Mouse (Mus musculus) heart, embryonic 12.5 days (tissue): ENCODE measurements at regions not wholly inside any gene's neighbourhood (a gene's known extent, or its start where the extent isn't known, plus 50 kb on each side); places are given as distances from the start of the nearest gene placed in this dataset.

ENCODE experiments used
- ATAC-seq: fragments of 200-750 bp; cut with Nextera tagmentation; 2 replicates; pipeline ENCODE4 v1.8.0; 2017; ENCODE audit warnings: moderate TSS enrichment, moderate library complexity; ENCODE audit not compliant: insufficient number of reproducible peaks, low FRiP score
- H3K27ac ChIP-seq: fragments of 300-500 bp; sonication (generic); 2 replicates; pipeline ENCODE4 v1.5.1; 2016; ENCODE audit warnings: mild to moderate bottlenecking, moderate library complexity; ENCODE audit not compliant: poor library complexity, severe bottlenecking
- H3K27me3 ChIP-seq: fragments of 300-500 bp; sonication (generic); replicated peaks from 2 replicates; pipeline ENCODE4 v1.6.1; 2016; ENCODE audit warnings: mild to moderate bottlenecking, moderate library complexity
- H3K36me3 ChIP-seq: fragments of 300-500 bp; sonication (generic); 2 replicates; pipeline ENCODE4 v1.6.1; 2016; ENCODE audit warnings: mild to moderate bottlenecking, moderate library complexity
- H3K4me1 ChIP-seq: fragments of 300-500 bp; sonication (generic); replicated peaks from 2 replicates; pipeline ENCODE4 v1.6.1; 2016; ENCODE audit warnings: mild to moderate bottlenecking
- H3K4me2 ChIP-seq: fragments of 300-500 bp; sonication (generic); 2 replicates; pipeline ENCODE4 v1.6.1; 2016; ENCODE audit warnings: mild to moderate bottlenecking, moderate library complexity
- H3K4me3 ChIP-seq: fragments of 300-500 bp; sonication (generic); 2 replicates; pipeline ENCODE4 v1.5.1; 2016; ENCODE audit warnings: mild to moderate bottlenecking
- H3K9ac ChIP-seq: fragments of 300-500 bp; sonication (generic); 2 replicates; pipeline ENCODE4 v1.6.1; 2016; ENCODE audit warnings: mild to moderate bottlenecking, moderate library complexity
- H3K9me3 ChIP-seq: fragments of 300-500 bp; sonication (generic); replicated peaks from 2 replicates; pipeline ENCODE4 v1.6.1; 2016; ENCODE audit warnings: mild to moderate bottlenecking, moderate library complexity
- WGBS: fragments of 180-500 bp; shearing (Covaris S2); methylation state at CpG from one replicate; pipeline ENCODE4 v1.1.7; 2016; 5-methylcytosine and 5-hydroxymethylcytosine counted together

GRCm38 (mm10) chr12:27085890-27086289, 256.5 kb downstream of the Sox11 start:
- H3K4me1 ChIP-seq, result peaks cover 14% of the 10 kb centered on the region

GRCm38 (mm10) chr12:27083645-27084550, 258.5 kb downstream of the Sox11 start:
- no peaks in the 10 kb centered on the region for H3K27me3 ChIP-seq
- H3K4me3 ChIP-seq, result no peak overlapping the region
- ATAC-seq, result no peak
- peaks cover 14% of the 10 kb centered on the region for H3K4me1 ChIP-seq
- WGBS, result 21% methylated on average over 4 of the region's 4 CpGs
- H3K9ac ChIP-seq, result no peak overlapping the region
- no peak overlapping the region for H3K27ac ChIP-seq
- H3K4me2 ChIP-seq, result no peak overlapping the region
- no peaks in the 10 kb centered on the region for H3K9me3 ChIP-seq
- no peaks in the 10 kb centered on the region for H3K36me3 ChIP-seq

More at GRCm38 (mm10) chr12:27085890-27086289, 256.5 kb downstream of the Sox11 start:
- H3K27ac ChIP-seq, result no peak overlapping the region
- no peak for ATAC-seq
- no peaks in the 10 kb centered on the region for H3K9me3 ChIP-seq
- H3K4me3 ChIP-seq, result no peak overlapping the region
- no peaks in the 10 kb centered on the region for H3K27me3 ChIP-seq
- H3K4me2 ChIP-seq, result no peak overlapping the region
- no peak overlapping the region for H3K9ac ChIP-seq
- 80% methylated on average over 2 of the region's 2 CpGs for WGBS
- no peaks in the 10 kb centered on the region for H3K36me3 ChIP-seq

- no peak; the same call in 1 of the 2 replicates for ATAC-seq
- Histone ChIP-seq H3K4me2 (peak overlapping the region; percentile 82), H3K9ac (peak overlapping the region; percentile 59), H3K4me3 (peak overlapping the region; percentile 47), H3K27ac (no peak overlapping the region), H3K36me3 (no peaks in the 10 kb centered on the region), H3K27me3 (no peaks in the 10 kb centered on the region), H3K9me3 (no peaks in the 10 kb centered on the region), H3K4me1 (peaks cover 14% of the 10 kb centered on the region)
- 2% methylated on average over 8 of the region's 8 CpGs for WGBS
Measured at GRCm38 (mm10) chr12:27083089-27083488, 259.3 kb downstream of the Sox11 start.

- Histone ChIP-seq H3K4me3 (peak overlapping the region; percentile 47), H3K9ac (peak overlapping the region; percentile 59), H3K27ac (no peak overlapping the region), H3K4me2 (peak overlapping the region; percentile 82), H3K9me3 (no peaks in the 10 kb centered on the region), H3K4me1 (peaks cover 14% of the 10 kb centered on the region), H3K27me3 (no peaks in the 10 kb centered on the region), H3K36me3 (no peaks in the 10 kb centered on the region)
- 4% methylated on average over 8 of the region's 8 CpGs for whole genome bisulfite sequencing
- peak; percentile 36; the same call in 1 of the 2 replicates for ATAC-seq
Measured at GRCm38 (mm10) chr12:27082624-27083023, 259.8 kb downstream of the Sox11 start.

GRCm38 (mm10) chr12:27076107-27076738, 266.2 kb downstream of the Sox11 start:
- H3K27ac ChIP-seq, result no peak overlapping the region
- WGBS, result 73% methylated on average over 6 of the region's 6 CpGs
- no peaks in the 10 kb centered on the region for H3K36me3 ChIP-seq
- H3K27me3 ChIP-seq, result no peaks in the 10 kb centered on the region
- no peak for ATAC-seq
- no peak overlapping the region for H3K9ac ChIP-seq
- H3K9me3 ChIP-seq, result no peaks in the 10 kb centered on the region
- no peak overlapping the region for H3K4me3 ChIP-seq
- H3K4me1 ChIP-seq, result no peaks in the 10 kb centered on the region
- H3K4me2 ChIP-seq, result no peak overlapping the region

- no peak overlapping the region for H3K27ac ChIP-seq
- H3K36me3 ChIP-seq, result no peaks in the 10 kb centered on the region
- H3K4me1 ChIP-seq, result peaks cover 24% of the 10 kb centered on the region
- H3K4me2 ChIP-seq, result no peak overlapping the region
- no peak for ATAC-seq
- no peak overlapping the region for H3K9ac ChIP-seq
- H3K4me3 ChIP-seq, result no peak overlapping the region
- WGBS, result 52% methylated on average over 9 of the region's 9 CpGs
- no peaks in the 10 kb centered on the region for H3K9me3 ChIP-seq
- H3K27me3 ChIP-seq, result no peaks in the 10 kb centered on the region; the same call in none of the 2 replicates
Measured at GRCm38 (mm10) chr12:27065011-27065517, 277.3 kb downstream of the Sox11 start.

- Histone ChIP-seq H3K4me3 (no peak overlapping the region), H3K9ac (no peak overlapping the region), H3K27ac (no peak overlapping the region), H3K9me3 (no peaks in the 10 kb centered on the region), H3K4me2 (no peak overlapping the region), H3K27me3 (no peaks in the 10 kb centered on the region; the same call in none of the 2 replicates), H3K36me3 (no peaks in the 10 kb centered on the region), H3K4me1 (peaks cover 24% of the 10 kb centered on the region)
- 92% methylated on average over 4 of the region's 4 CpGs for WGBS
- ATAC-seq, result no peak
Measured at GRCm38 (mm10) chr12:27063518-27063917, 278.9 kb downstream of the Sox11 start.

- 78% methylated on average over 6 of the region's 6 CpGs for WGBS
- ATAC-seq, result no peak
- H3K27ac ChIP-seq, result no peak overlapping the region; the same call in 1 of the 2 replicates
- H3K4me3 ChIP-seq, result peak overlapping the region; percentile 45; the same call in 1 of the 2 replicates
- H3K4me2 ChIP-seq, result peak overlapping the region; percentile 81
- peaks cover 24% of the 10 kb centered on the region for H3K4me1 ChIP-seq
- H3K9me3 ChIP-seq, result no peaks in the 10 kb centered on the region
- H3K27me3 ChIP-seq, result no peaks in the 10 kb centered on the region; the same call in none of the 2 replicates
- H3K9ac ChIP-seq, result peak overlapping the region; percentile 70
- no peaks in the 10 kb centered on the region for H3K36me3 ChIP-seq
Measured at GRCm38 (mm10) chr12:27062511-27063264, 279.7 kb downstream of the Sox11 start.

- Histone ChIP-seq H3K27ac (peak overlapping the region; percentile 34; the same call in 1 of the 2 replicates), H3K9me3 (no peaks in the 10 kb centered on the region), H3K4me1 (peaks cover 24% of the 10 kb centered on the region), H3K36me3 (no peaks in the 10 kb centered on the region), H3K4me3 (peak overlapping the region; percentile 45), H3K9ac (peak overlapping the region; percentile 70), H3K4me2 (peak overlapping the region; percentile 81), H3K27me3 (no peaks in the 10 kb centered on the region; the same call in none of the 2 replicates)
- 1% methylated on average over 10 of the region's 10 CpGs for WGBS
- ATAC-seq, result peak; percentile 42; the same call in 1 of the 2 replicates
Measured at GRCm38 (mm10) chr12:27062061-27062461, 280.3 kb downstream of the Sox11 start.

DNA sequence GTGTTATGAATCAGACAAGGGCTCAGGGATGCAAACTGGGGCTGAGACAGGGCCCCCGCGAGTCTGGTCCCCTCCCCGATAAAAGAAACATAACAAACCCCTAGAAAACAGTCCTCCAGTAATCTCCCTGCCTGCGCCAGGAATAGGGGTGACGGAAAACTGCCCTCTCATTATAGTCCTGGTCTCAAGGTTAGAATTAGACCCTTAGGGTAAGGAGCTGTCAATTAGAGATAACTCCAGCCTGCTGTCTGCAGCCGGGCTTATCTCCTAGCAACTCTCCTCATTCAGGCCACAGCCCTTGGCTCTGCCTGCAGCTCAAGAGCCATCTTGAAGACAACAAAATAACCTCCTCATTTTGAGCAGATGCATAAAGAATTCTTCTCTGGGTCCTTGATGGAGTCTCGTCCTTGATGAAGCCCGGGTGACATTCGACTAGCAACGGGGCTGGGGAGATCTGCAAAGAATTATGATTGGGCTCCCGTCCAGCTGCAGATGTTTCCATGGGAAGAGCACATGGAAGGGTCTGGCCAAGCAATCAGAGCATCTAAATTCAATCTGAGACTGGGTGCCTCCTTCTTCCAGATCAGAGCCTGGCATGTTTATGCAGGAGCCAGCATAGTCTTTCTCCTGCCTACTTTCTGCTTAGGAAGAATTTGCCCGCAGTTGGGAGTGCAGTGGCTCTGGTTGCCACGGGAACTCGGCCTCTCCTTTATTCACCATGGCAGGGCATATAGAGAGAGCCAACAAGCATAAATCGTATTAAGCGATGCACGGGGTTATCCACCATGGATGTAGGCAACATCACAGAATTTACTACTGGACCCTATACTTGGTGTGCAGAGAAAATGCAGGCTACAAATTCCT, 281.2 kb downstream of the Sox11 start:
- Histone ChIP-seq H3K4me3 (peak overlapping the region; percentile 45; the same call in 1 of the 2 replicates), H3K27ac (no peak overlapping the region), H3K4me2 (peak overlapping the region; percentile 81), H3K36me3 (no peaks in the 10 kb centered on the region), H3K4me1 (peaks cover 20% of the 10 kb centered on the region), H3K9ac (no peak overlapping the region), H3K9me3 (no peaks in the 10 kb centered on the region), H3K27me3 (no peaks in the 10 kb centered on the region; the same call in none of the 2 replicates)
- peak; percentile 82 for ATAC-seq
- 14% methylated on average over 17 of the region's 17 CpGs for WGBS
